Mouse (Mus musculus) limb, embryonic 10.5 days (tissue): ENCODE results near the gene Mcoln2. TPM values are rescaled to one million over a fixed set of nuclear protein-coding genes. Genes with fewer than 3 reads are reported as not detected.

Source experiments
- DNase-seq: peaks from one replicate; pipeline ENCODE4 v3.0.0-alpha.2; 2017; ENCODE audit warnings: low spot score
- H3K27ac ChIP-seq: fragments of 300-500 bp; sonication (generic); 2 replicates; pipeline ENCODE4 v1.5.1; 2016; ENCODE audit warnings: mild to moderate bottlenecking
- H3K27me3 ChIP-seq: fragments of 300-500 bp; sonication (generic); 2 replicates; pipeline ENCODE4 v1.6.1; 2016; ENCODE audit warnings: low read depth, mild to moderate bottlenecking; ENCODE audit not compliant: poor library complexity, severe bottlenecking
- H3K36me3 ChIP-seq: fragments of 300-500 bp; sonication (generic); 2 replicates; pipeline ENCODE4 v1.6.1; 2016; ENCODE audit warnings: mild to moderate bottlenecking, moderate library complexity
- H3K4me1 ChIP-seq: fragments of 300-500 bp; sonication (generic); 2 replicates; pipeline ENCODE4 v1.6.1; 2016
- H3K4me3 ChIP-seq: fragments of 300-500 bp; sonication (generic); 2 replicates; pipeline ENCODE4 v1.5.1; 2016; ENCODE audit warnings: mild to moderate bottlenecking, moderate library complexity
- H3K9me3 ChIP-seq: fragments of 300-500 bp; sonication (generic); replicated peaks from 2 replicates; pipeline ENCODE4 v1.6.1; 2016; ENCODE audit warnings: mild to moderate bottlenecking
- WGBS: fragments of 180-500 bp; shearing (Covaris S2); methylation state at CpG from one replicate; pipeline ENCODE4 v1.1.7; 2016; 5-methylcytosine and 5-hydroxymethylcytosine counted together
- polyA plus RNA-seq: library from polyadenylated mRNA; unstranded; fragments of >200 nt; fragmentation: Nextera tagmentation; extraction: Ambion mirVana; gene quantifications from 2 replicates; pipeline ENCODE4 v1.2.1, GENCODE M21; 2016

The Mcoln2 gene
- polyA plus RNA-seq, 1 experiment from 2014 or later = 0.46 TPM

DNA sequence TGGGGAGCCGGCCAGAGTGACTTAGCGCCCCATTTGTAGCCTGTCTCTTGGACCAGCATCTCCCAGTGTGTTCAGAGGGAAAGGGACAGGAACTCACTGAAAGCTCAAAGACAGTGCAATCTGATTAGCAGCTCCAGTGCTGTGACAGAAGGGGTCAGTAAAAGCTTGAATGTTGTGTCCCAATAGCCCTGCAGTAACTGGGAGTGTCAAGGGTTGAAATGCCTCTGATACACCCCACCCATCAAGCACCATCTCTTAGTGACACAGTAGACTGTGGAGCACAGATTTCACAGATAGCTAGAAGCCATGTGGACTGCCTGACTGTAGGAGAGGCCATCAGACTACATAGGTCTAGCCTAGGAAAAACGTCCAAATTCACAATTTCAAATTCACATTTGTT is 77.8 kb downstream of the Mcoln2 start:
- Histone ChIP-seq H3K36me3 (no peaks in the 10 kb centered on the region), H3K4me1 (no peaks in the 10 kb centered on the region), H3K27ac (no peak overlapping the region), H3K4me3 (no peak overlapping the region), H3K9me3 (no peaks in the 10 kb centered on the region), H3K27me3 (peaks cover 14% of the 10 kb centered on the region)
- DNase-seq = no peak
- 61% methylated on average over 3 of the region's 3 CpGs for WGBS

DNA sequence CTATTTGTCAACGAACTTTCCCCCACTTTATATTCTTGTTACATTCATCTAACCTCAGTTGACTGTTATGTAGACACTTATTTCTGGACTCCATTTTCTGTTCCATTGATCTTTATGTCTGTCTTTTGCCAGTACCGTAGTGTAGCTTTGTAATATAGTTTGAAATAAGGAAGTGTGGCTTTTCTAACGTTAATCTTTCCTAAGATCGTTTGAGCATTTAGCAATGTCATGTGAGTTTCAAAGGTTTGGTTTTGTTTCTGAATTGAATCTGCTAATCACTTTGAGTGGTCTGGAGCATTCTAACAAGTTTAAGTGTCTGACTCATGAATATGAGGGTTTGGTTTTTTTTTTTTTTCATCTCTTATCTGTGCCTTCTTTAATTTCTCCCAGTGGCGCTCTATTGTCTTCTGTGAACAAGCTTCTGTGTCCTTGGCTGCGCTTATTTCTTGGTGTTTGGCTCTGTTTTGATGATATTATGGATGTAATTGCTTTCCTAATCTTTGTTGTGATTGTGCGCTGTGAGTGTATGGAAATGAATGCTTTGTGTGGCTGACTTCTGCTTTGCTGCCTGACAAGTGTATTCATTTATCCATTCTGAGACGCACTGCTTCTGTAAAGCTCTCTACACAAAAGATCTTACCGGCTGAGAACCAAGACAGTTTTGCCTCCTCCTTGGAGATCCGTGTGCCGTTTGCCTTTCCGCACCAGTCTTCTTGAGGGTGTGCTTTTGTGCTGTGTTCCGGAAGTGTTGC is 79.1 kb downstream of the Mcoln2 start:
- H3K9me3 ChIP-seq = no peaks in the 10 kb centered on the region

DNA sequence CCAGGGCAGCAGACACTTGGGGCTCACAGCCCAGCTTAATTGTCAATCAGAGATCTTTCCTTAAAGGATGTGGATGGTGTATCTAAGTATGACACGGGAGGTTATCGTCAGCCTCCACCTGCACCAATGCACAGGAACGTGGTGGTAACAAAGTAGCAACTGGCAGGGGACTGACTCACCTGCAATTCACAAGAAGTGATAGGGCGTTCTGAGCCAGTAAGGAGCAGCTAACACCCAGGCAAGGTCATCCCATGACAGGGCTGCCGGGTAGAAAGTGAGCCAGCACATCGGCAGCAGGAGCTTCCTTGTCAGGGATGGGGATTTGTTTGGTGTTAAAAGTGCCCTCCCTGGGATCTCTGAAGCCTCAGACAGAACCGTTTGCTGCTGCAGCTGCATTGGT is 83.1 kb downstream of the Mcoln2 start:
- H3K27me3 ChIP-seq = no peaks in the 10 kb centered on the region
- WGBS = 59% methylated on average over 7 of the region's 7 CpGs

More for the DNA sequence above, 79.1 kb downstream of the Mcoln2 start:
- no peak overlapping the region for H3K27ac ChIP-seq
- H3K4me1 ChIP-seq = no peaks in the 10 kb centered on the region
- H3K36me3 ChIP-seq = no peaks in the 10 kb centered on the region
- 92% methylated on average over 13 of the region's 13 CpGs for WGBS
- DNase-seq = no peak
- 0 out of 2 replicates have a peak, but pooled peaks cover under 1% of the 10 kb centered on the region for H3K27me3 ChIP-seq
- no peak overlapping the region for H3K4me3 ChIP-seq

DNA sequence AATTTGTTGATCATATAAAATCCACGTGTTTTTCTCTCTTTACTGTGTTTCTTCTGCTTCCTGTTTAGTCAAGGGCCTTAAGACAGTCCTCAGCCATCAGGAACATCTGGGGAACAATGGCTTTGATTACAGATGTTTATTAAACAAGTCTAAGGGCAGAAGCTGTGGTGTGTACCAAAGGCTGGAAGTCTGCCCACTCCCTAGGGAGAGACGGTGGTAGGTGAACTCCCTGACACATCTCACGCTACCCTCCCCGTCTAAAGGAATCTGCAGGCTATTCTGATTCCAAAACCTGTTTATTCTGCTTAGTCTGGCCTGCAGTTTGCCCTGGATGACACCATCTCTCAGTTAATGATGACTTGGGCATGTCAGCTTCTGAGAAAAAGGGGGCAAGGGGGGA is 84.1 kb downstream of the Mcoln2 start:
- no peaks in the 10 kb centered on the region for H3K9me3 ChIP-seq
- H3K36me3 ChIP-seq = no peaks in the 10 kb centered on the region
- H3K27ac ChIP-seq = no peak overlapping the region
- no peak overlapping the region for H3K4me3 ChIP-seq
- DNase-seq = no peak
- H3K27me3 ChIP-seq = no peaks in the 10 kb centered on the region
- peaks cover 10% of the 10 kb centered on the region; the same call in 1 of the 2 replicates for H3K4me1 ChIP-seq
- WGBS = 75% methylated on average over 4 of the region's 4 CpGs

More for the DNA sequence above, 83.1 kb downstream of the Mcoln2 start:
- peaks cover 9% of the 10 kb centered on the region; the same call in 1 of the 2 replicates for H3K4me1 ChIP-seq
- H3K9me3 ChIP-seq = no peaks in the 10 kb centered on the region
- no peak overlapping the region for H3K4me3 ChIP-seq
- H3K36me3 ChIP-seq = no peaks in the 10 kb centered on the region
- no peak overlapping the region for H3K27ac ChIP-seq
- DNase-seq = no peak

DNA sequence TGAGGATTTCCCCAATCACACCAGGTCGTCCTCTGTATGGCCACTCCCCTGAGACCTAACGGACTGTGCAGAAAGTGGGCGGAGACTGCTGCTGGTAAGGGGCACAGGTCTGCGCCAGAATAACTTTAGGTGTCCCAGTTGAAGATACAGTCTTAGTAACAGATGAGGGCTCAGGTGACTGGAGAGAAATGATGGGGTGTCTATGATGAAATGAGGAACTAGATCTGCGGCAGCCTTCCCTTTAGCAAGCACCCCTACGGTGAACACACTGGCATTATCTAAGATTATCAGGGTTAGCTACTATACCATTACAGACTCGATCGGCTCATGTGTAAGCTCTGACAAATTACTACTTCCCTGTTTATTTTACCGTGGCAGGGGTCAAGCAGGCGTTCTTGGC is 84.9 kb downstream of the Mcoln2 start:
- Histone ChIP-seq H3K4me3 (no peak overlapping the region), H3K36me3 (no peaks in the 10 kb centered on the region), H3K27me3 (no peaks in the 10 kb centered on the region), H3K4me1 (peaks cover 10% of the 10 kb centered on the region; the same call in 1 of the 2 replicates), H3K9me3 (no peaks in the 10 kb centered on the region), H3K27ac (no peak overlapping the region)
- DNase-seq = no peak
- WGBS = 76% methylated on average over 10 of the region's 10 CpGs

DNA sequence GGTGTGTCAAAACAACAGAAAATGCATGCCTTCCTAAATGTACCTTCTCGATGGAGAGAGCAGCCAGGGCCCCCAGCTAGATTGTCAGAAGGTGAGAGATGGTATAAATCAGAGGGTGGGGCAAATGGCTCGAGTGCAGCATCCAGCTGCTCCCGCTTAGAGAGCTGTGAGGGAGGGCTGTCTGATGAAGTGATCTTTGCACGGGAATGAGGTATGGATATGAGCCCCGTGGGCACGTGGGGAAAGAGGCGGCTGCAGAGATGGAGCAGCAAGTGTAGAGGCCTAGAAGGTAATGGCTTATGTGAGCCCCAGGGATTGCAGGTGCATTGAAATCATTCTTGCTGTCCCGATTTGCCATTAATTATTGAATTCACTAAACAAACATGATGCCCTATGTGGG is 86.6 kb downstream of the Mcoln2 start:
- WGBS = 39% methylated on average over 8 of the region's 8 CpGs
- H3K36me3 ChIP-seq = no peaks in the 10 kb centered on the region

DNA sequence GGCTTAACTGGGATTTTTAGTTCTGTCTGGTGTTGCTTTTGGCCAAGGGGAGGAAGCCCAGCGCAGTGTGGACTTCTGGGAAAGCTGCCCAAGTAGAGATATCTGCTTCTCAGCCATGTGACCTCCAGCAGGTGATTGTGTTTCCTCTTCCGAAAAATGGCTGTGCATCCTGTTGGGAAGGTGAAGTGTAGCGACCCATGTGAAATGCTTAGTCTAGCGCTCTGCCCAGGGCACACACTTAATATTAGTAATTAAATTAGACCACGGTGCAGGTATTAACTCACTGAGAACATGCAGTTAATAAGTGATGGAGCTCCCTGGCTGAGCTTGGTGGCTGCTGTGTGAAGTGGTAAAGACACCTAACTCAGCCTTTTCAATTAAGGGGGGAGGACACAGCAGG is 88.0 kb downstream of the Mcoln2 start:
- DNase-seq = no peak
- no peaks in the 10 kb centered on the region for H3K9me3 ChIP-seq
- WGBS = 92% methylated on average over 5 of the region's 5 CpGs
- no peaks in the 10 kb centered on the region for H3K27me3 ChIP-seq
- peaks cover 10% of the 10 kb centered on the region; the same call in 1 of the 2 replicates for H3K4me1 ChIP-seq
- H3K36me3 ChIP-seq = no peaks in the 10 kb centered on the region
- no peak overlapping the region for H3K4me3 ChIP-seq
- no peak overlapping the region for H3K27ac ChIP-seq

More for the DNA sequence above, 86.6 kb downstream of the Mcoln2 start:
- DNase-seq = no peak
- no peaks in the 10 kb centered on the region for H3K27me3 ChIP-seq
- H3K4me1 ChIP-seq = peaks cover 10% of the 10 kb centered on the region; the same call in 1 of the 2 replicates
- H3K9me3 ChIP-seq = no peaks in the 10 kb centered on the region
- no peak overlapping the region for H3K27ac ChIP-seq
- H3K4me3 ChIP-seq = no peak overlapping the region

DNA sequence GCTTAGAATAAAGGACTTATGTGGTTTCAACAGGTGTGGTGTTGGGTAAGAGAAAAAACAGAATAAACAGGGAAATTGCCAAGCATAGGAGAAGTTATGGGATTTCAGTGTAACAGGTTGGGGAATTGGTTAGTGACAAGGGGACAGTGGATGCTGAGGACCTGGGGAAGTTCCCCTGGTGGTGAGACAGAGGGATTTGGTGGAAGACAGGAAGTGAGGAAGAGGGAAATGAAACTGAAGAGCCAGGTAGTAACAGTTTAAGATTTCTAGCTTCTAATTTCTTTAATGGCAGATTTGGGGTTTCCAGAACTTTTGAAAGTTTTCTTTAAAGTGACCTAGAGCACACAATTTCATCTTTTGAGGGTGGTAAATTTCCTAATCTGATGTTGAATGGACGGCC is 95.0 kb downstream of the Mcoln2 start:
- 87% methylated on average over 1 of the region's 1 CpGs for WGBS
- no peaks in the 10 kb centered on the region for H3K36me3 ChIP-seq
- DNase-seq = no peak

More for the DNA sequence above, 95.0 kb downstream of the Mcoln2 start:
- Histone ChIP-seq H3K9me3 (no peaks in the 10 kb centered on the region), H3K27me3 (no peaks in the 10 kb centered on the region), H3K4me1 (no peaks in the 10 kb centered on the region), H3K27ac (no peak overlapping the region), H3K4me3 (no peak overlapping the region)

Other genes with a start within 250 kb of the Mcoln2 start
- 44.0 and 45.5 TPM in 2 replicates for gene Bcl10, start 227.0 kb upstream of the Mcoln2 start, polyA plus RNA-seq
- gene 2410004B18Rik, start 211.8 kb upstream of the Mcoln2 start, polyA plus RNA-seq = 50.1 and 52.4 TPM in 2 replicates
- gene Syde2, start 162.0 kb upstream of the Mcoln2 start, polyA plus RNA-seq = 1.2 and 1.3 TPM in 2 replicates
- not detected in 2 replicates for gene Wdr63, start 41.7 kb upstream of the Mcoln2 start, polyA plus RNA-seq
- gene Mcoln3, start 32.4 kb upstream of the Mcoln2 start, polyA plus RNA-seq = 5.9 and 6.8 TPM in 2 replicates
- 0.45 and 0.48 TPM in 2 replicates for gene Lpar3, start 71.1 kb downstream of the Mcoln2 start, polyA plus RNA-seq